Mouse (Mus musculus) heart, postnatal 0 days (tissue): ENCODE results near the gene Col4a1.

Experiments used
- CTCF ChIP-seq: IDR thresholded peaks from 2 replicates; pipeline ENCODE4 v1.5.1; 2016; ENCODE audit warnings: antibody characterized with exemption, control low read depth, low read depth
- EP300 ChIP-seq: IDR thresholded peaks from 2 replicates; pipeline ENCODE4 v1.6.1; 2016; ENCODE audit warnings: antibody characterized with exemption, low read depth

DNA sequence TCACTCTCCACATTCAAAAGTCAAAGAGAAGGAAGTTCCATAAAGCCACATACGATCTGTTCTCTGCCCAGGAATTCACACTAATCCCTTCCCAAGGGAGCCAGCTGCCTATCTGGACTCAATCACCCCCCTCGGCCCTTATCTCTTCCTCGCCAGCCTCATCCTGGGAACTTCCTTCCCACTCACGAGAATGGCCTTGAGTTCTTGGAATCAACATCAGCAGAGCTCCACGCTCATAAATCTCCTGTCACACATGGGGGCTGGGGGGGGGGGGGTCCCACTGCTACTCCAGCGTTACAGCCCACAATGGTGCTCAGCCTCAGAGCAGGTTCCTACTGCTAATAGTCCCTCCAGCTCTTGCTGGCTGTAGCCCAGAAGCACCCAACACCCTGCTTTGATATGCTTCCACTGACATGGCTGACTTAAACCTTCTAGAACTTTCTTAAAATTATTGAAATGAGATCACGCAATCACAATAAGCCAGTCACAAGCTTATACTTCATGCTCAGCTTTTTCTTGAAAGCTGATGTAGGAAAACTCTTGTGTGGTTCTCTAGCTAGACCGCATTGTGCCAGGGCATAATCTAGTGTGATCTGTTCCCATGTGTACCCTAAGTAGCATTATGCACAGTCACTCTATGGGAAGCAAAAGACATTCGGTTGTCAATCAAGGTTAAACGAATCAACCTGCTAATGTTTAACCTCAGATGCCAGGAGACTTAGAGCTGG is 78.3 kb downstream of the Col4a1 start:
- TF ChIP-seq CTCF = no peak
- TF ChIP-seq EP300 = peak; percentile 84
